Mouse (Mus musculus) brain, embryonic 14.5 days (tissue): ENCODE data around the gene Myo16.

ENCODE experiments used
- CTCF ChIP-seq: fragments of 200-500 bp; IDR thresholded peaks from 2 replicates; pipeline ENCODE4 v1.5.1; 2012; ENCODE audit warnings: inconsistent platforms, mild to moderate bottlenecking, moderate library complexity, borderline replicate concordance; ENCODE audit not compliant: insufficient read depth, insufficient read length; ENCODE audit errors: extremely low read depth
- POLR2A ChIP-seq: fragments of 200-500 bp; IDR thresholded peaks from 2 replicates; pipeline ENCODE4 v1.6.1; 2012; ENCODE audit warnings: mild to moderate bottlenecking, inconsistent platforms, borderline replicate concordance; ENCODE audit not compliant: poor library complexity, insufficient read depth, insufficient read length, severe bottlenecking; ENCODE audit errors: extremely low read depth

- no peak for TF ChIP-seq POLR2A
- TF ChIP-seq CTCF, result no peak
Observed at GRCm38 (mm10) chr8:10175976-10176375, 22.3 kb downstream of the Myo16 start.
